Mouse (Mus musculus) thymus, adult 2 months (tissue): ENCODE measurements around the gene Foxd1.

Source experiments
- CTCF ChIP-seq: fragments of 200-500 bp; IDR thresholded peaks from 2 replicates; pipeline ENCODE4 v1.5.1; 2012; ENCODE audit warnings: mild to moderate bottlenecking, control low read depth, low read length, moderate library complexity, borderline replicate concordance; ENCODE audit not compliant: control insufficient read depth, poor library complexity, insufficient read depth; ENCODE audit errors: extremely low read depth
- POLR2A ChIP-seq: fragments of 200-500 bp; IDR thresholded peaks from 2 replicates; pipeline ENCODE4 v1.6.1; 2012; ENCODE audit warnings: mild to moderate bottlenecking, low read length, control low read depth, moderate library complexity; ENCODE audit not compliant: control insufficient read depth, poor library complexity, insufficient read depth; ENCODE audit errors: extremely low read depth

DNA sequence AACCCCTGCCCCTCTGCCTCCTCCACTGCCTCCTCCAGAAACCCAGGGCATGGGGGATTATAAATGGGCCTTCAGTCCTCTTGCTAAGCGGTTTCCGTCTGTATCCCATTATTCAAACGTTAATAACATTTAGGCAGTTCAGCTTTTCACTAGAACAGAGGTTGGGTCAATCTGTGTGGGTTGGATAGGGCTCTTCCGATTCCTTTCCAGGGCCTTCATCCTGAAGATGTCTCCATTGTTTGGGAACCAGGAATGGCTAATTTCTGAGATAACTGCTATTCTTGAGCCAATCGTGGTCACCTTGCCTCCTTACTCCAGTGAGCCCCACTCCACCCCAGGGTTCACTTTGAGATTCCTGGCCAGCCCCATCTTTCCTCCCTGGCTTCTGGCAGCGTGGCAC lies 38.0 kb downstream of the Foxd1 start:
- TF ChIP-seq CTCF: no peak
- no peak for TF ChIP-seq POLR2A
